Mouse (Mus musculus) intestine, embryonic 14.5 days (tissue): ENCODE results near the gene D2hgdh. TPM values are rescaled to one million over a fixed set of nuclear protein-coding genes. Genes with fewer than 3 reads are reported as not detected.
"Not testable (repeated sequence)": the region's sequence is repeated elsewhere in the genome, so short reads cannot be mapped to it uniquely, and the experiment has no call there.

Experiments
- ATAC-seq: fragments of 200-750 bp; cut with Nextera tagmentation; replicated peaks from 2 replicates; pipeline ENCODE4 v1.8.0; 2017; ENCODE audit warnings: low read depth, moderate number of reproducible peaks, moderate TSS enrichment, moderate library complexity; ENCODE audit not compliant: low FRiP score, low TSS enrichment
- DNase-seq: peaks from one replicate; pipeline ENCODE4 v3.0.0-alpha.2; 2018; ENCODE audit warnings: low spot score
- H3K27ac ChIP-seq: fragments of 300-500 bp; sonication (generic); 2 replicates; pipeline ENCODE4 v1.5.1; 2014; ENCODE audit warnings: low read depth, mild to moderate bottlenecking, control low read depth
- H3K27me3 ChIP-seq: fragments of 300-500 bp; sonication (generic); replicated peaks from 2 replicates; pipeline ENCODE4 v1.6.1; 2014; ENCODE audit warnings: low read length, control low read depth; ENCODE audit not compliant: control insufficient read depth, insufficient read depth
- H3K36me3 ChIP-seq: fragments of 300-500 bp; sonication (generic); 2 replicates; pipeline ENCODE4 v1.6.1; 2014; ENCODE audit warnings: low read length, control low read depth; ENCODE audit not compliant: control insufficient read depth, insufficient read depth
- H3K4me1 ChIP-seq: fragments of 300-500 bp; sonication (generic); replicated peaks from 2 replicates; pipeline ENCODE4 v1.6.1; 2014; ENCODE audit warnings: low read length, control low read depth, mixed read lengths; ENCODE audit not compliant: control insufficient read depth, insufficient read depth
- H3K4me2 ChIP-seq: fragments of 300-500 bp; sonication (generic); 2 replicates; pipeline ENCODE4 v1.6.1; 2014; ENCODE audit warnings: low read length
- H3K4me3 ChIP-seq: fragments of 300-500 bp; sonication (generic); 2 replicates; pipeline ENCODE4 v1.5.1; 2014; ENCODE audit warnings: low read depth, low read length, control low read depth, mixed read lengths
- H3K9ac ChIP-seq: fragments of 300-500 bp; sonication (generic); 2 replicates; pipeline ENCODE4 v1.6.1; 2014; ENCODE audit warnings: mild to moderate bottlenecking, low read length
- H3K9me3 ChIP-seq: fragments of 300-500 bp; sonication (generic); 2 replicates; pipeline ENCODE4 v1.6.1; 2016; ENCODE audit warnings: low read length, control low read depth; ENCODE audit not compliant: control insufficient read depth
- WGBS: fragments of 180-500 bp; shearing (Covaris S2); extraction: QIAGEN DNeasy Blood & Tissue Kit; methylation state at CpG from one replicate; pipeline ENCODE4 v1.1.7; 2014; 5-methylcytosine and 5-hydroxymethylcytosine counted together
- polyA plus RNA-seq: library from polyadenylated mRNA; unstranded; fragments of >200 nt; fragmentation: Nextera tagmentation; extraction: Ambion mirVana; gene quantifications from 2 replicates; pipeline ENCODE4 v1.2.1, GENCODE M21; 2014

Gene D2hgdh
- polyA plus RNA-seq, 1 experiment from 2014 or later = 14.8 TPM

- H3K4me2 ChIP-seq, H3K27me3 ChIP-seq, ATAC-seq, H3K4me3 ChIP-seq, H3K9ac ChIP-seq, H3K9me3 ChIP-seq, H3K36me3 ChIP-seq, H3K27ac ChIP-seq, DNase-seq, H3K4me1 ChIP-seq: not testable (repeated sequence)
- WGBS = 50% methylated on average over 1 of the region's 1 CpGs
Measured at GRCm38 (mm10) chr1:93871594-93872105, 46.9 kb downstream of the D2hgdh start.

GRCm38 (mm10) chr1:93874405-93874804 lies 49.7 kb downstream of the D2hgdh start:
- not testable (repeated sequence) for H3K36me3 ChIP-seq, DNase-seq, H3K4me1 ChIP-seq, H3K4me3 ChIP-seq, H3K4me2 ChIP-seq, ATAC-seq, H3K9ac ChIP-seq, H3K27ac ChIP-seq, H3K27me3 ChIP-seq, H3K9me3 ChIP-seq
- 85% methylated on average over 13 of the region's 22 CpGs for WGBS

- not testable (repeated sequence) for ATAC-seq
Measured at GRCm38 (mm10) chr1:93881778-93882177, 57.1 kb downstream of the D2hgdh start.

DNA sequence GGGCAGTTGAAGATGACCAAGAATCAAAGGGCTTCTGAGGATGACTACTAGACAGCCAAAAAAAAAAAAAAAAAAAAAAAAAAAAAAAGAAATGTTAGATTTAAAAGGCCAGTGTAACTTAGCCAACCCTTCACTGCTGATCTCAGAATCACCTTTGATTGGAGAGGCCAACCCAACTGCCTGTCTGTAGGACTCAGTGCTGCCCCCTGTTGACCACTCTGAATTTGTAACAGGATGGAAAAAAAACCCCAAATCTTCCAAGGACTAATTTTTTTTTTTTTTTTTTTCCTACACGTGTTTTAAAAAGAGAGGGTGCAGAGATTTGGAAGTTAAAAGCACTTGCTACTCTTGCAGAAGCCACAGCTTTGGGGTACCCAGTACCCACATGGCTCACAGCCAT lies 66.2 kb downstream of the D2hgdh start:
- WGBS = 50% methylated on average over 1 of the region's 1 CpGs
- DNase-seq = not testable (repeated sequence)

More at GRCm38 (mm10) chr1:93881778-93882177, 57.1 kb downstream of the D2hgdh start:
- H3K9ac ChIP-seq, H3K27ac ChIP-seq, H3K9me3 ChIP-seq, DNase-seq, H3K4me2 ChIP-seq, H3K36me3 ChIP-seq, H3K27me3 ChIP-seq, H3K4me3 ChIP-seq, H3K4me1 ChIP-seq: not testable (repeated sequence)
- no CpG with 5 or more reads among the region's 11 CpGs for WGBS

GRCm38 (mm10) chr1:93897395-93897794 lies 72.7 kb downstream of the D2hgdh start:
- H3K36me3 ChIP-seq, ATAC-seq, H3K27ac ChIP-seq, H3K27me3 ChIP-seq, H3K9me3 ChIP-seq, H3K4me2 ChIP-seq, H3K4me3 ChIP-seq, H3K4me1 ChIP-seq, DNase-seq, H3K9ac ChIP-seq: not testable (repeated sequence)
- WGBS = no CpG with 5 or more reads among the region's 1 CpGs

More for the DNA sequence above, 66.2 kb downstream of the D2hgdh start:
- not testable (repeated sequence) for H3K4me3 ChIP-seq, ATAC-seq, H3K9ac ChIP-seq, H3K27ac ChIP-seq, H3K36me3 ChIP-seq, H3K4me2 ChIP-seq, H3K9me3 ChIP-seq, H3K4me1 ChIP-seq, H3K27me3 ChIP-seq

GRCm38 (mm10) chr1:93901291-93901690 lies 76.6 kb downstream of the D2hgdh start:
- DNase-seq, H3K27ac ChIP-seq, H3K4me2 ChIP-seq, H3K4me1 ChIP-seq, H3K9ac ChIP-seq, H3K9me3 ChIP-seq, ATAC-seq, H3K27me3 ChIP-seq, H3K36me3 ChIP-seq, H3K4me3 ChIP-seq: not testable (repeated sequence)
- 20% methylated on average over 1 of the region's 5 CpGs for WGBS

Other genes with a start within 250 kb of the D2hgdh start
- gene Stk25, start 166.2 kb upstream of the D2hgdh start, polyA plus RNA-seq = 179 and 195 TPM in 2 replicates
- 46.5 and 51.3 TPM in 2 replicates for gene Bok, start 139.2 kb upstream of the D2hgdh start, polyA plus RNA-seq
- 82.4 and 92.0 TPM in 2 replicates for gene Atg4b, start 73.4 kb upstream of the D2hgdh start, polyA plus RNA-seq
- 60.1 and 63.8 TPM in 2 replicates for gene Thap4, start 70.0 kb upstream of the D2hgdh start, polyA plus RNA-seq
- 272 and 288 TPM in 2 replicates for gene Dtymk, start 23.0 kb upstream of the D2hgdh start, polyA plus RNA-seq
- 19.7 and 23.2 TPM in 2 replicates for gene Ing5, start 20.9 kb upstream of the D2hgdh start, polyA plus RNA-seq
- gene Gal3st2, start 36.4 kb downstream of the D2hgdh start, polyA plus RNA-seq = 0.09 and 0.19 TPM in 2 replicates
- not detected in 2 replicates for gene Gal3st2b, start 93.4 kb downstream of the D2hgdh start, polyA plus RNA-seq
- gene Gal3st2c, start 165.6 kb downstream of the D2hgdh start, polyA plus RNA-seq = 0.03 TPM in 1 of 2 replicates, not detected in the other
- gene Neu4, start 195.5 kb downstream of the D2hgdh start, polyA plus RNA-seq = not detected in 2 replicates
- 0.20 and 0.42 TPM in 2 replicates for gene Pdcd1, start 227.6 kb downstream of the D2hgdh start, polyA plus RNA-seq